ENCODE assay signal across 19 mouse cellular contexts in the genomic region with DNA sequence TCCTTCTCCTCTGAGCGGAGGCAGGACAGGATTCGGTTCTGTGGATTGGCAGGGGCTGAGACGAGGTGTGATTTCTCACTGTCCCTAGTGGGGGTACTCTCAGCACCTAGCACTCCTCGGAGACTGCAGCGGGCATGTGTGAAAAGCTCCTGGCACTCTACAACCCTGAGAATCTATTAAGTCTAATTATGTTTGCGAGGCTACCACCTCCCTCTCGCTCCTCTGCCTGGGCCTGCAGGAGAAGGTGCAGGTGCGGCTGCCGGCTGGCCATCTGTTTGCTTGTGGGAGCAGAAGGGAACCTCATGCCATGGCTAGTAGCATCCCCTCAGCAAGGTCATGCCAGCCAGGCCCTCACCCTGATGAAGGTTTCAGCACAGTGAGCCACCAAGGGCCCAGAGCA.
DNase-seq lines count a peak whose midpoint lies in the region; ATAC-seq and TF ChIP-seq lines count a peak whose summit lies in the region.
"Had no signal": no experiment of that assay in that cellular context is flagged by ENCODE, and none has a peak within 500 bp of the region (broad histone marks: within the 10 kb centered on the region; RNA-seq: fewer than 3 reads in every experiment).

No protein-coding gene starts in this region.

- H3K4me2 ChIP-seq in midbrain, embryonic 11.5 days, result no peak overlapping the region
- no peak overlapping the region for H3K4me2 ChIP-seq in midbrain, embryonic 15.5 days
- no peak overlapping the region for H3K4me2 ChIP-seq in hindbrain, postnatal 0 days (ENCODE audit: low read depth, low read length)
- H3K4me2 ChIP-seq: heart, embryonic 11.5 days had no signal

- H3K36me3 ChIP-seq in midbrain, embryonic 11.5 days (ENCODE audit: control insufficient read depth, insufficient read depth, low read length), result no peaks in the 10 kb centered on the region
- no peaks in the 10 kb centered on the region for H3K36me3 ChIP-seq in midbrain, embryonic 15.5 days (replicated peaks)
- no peaks in the 10 kb centered on the region for H3K36me3 ChIP-seq in hindbrain, postnatal 0 days (ENCODE audit: insufficient read depth, low read length)
- H3K36me3 ChIP-seq: G1E had no signal

- no peak for ATAC-seq in midbrain, embryonic 11.5 days (ENCODE audit: low FRiP score)
- ATAC-seq in midbrain, embryonic 15.5 days (replicated peaks), result no peak
- ATAC-seq in hindbrain, postnatal 0 days, result no peak
- ATAC-seq: inflammation-experienced regulatory T-cells, adult 6 months had no signal

- H3K4me1 ChIP-seq in midbrain, embryonic 11.5 days (ENCODE audit: control insufficient read depth, insufficient read depth, low read length), result peaks cover 19% of the 10 kb centered on the region
- peaks cover 44% of the 10 kb centered on the region for H3K4me1 ChIP-seq in midbrain, embryonic 15.5 days
- peaks cover 29% of the 10 kb centered on the region for H3K4me1 ChIP-seq in hindbrain, postnatal 0 days (ENCODE audit: insufficient read depth, low read length)
- H3K4me1 ChIP-seq: megakaryocyte, embryonic 14.5 days had no signal

- H3K27me3 ChIP-seq in midbrain, embryonic 11.5 days (ENCODE audit: control insufficient read depth, insufficient read depth, low read length), result no peaks in the 10 kb centered on the region
- H3K27me3 ChIP-seq in midbrain, embryonic 15.5 days (replicated peaks), result no peaks in the 10 kb centered on the region
- H3K27me3 ChIP-seq in hindbrain, postnatal 0 days (ENCODE audit: insufficient read depth, low read length), result peaks cover 15% of the 10 kb centered on the region; the same call in 1 of the 2 replicates

- WGBS in midbrain, embryonic 11.5 days, result 68% methylated on average over 9 of the region's 9 CpGs
- 63% methylated on average over 9 of the region's 9 CpGs for WGBS in midbrain, embryonic 15.5 days
- 46% methylated on average over 9 of the region's 9 CpGs for WGBS in hindbrain, postnatal 0 days

- TF ChIP-seq CTCF in hindbrain, postnatal 0 days (IDR thresholded peaks at IDR 0.05; ENCODE audit: low read depth), result no peak

- H3K9ac ChIP-seq in midbrain, embryonic 11.5 days (ENCODE audit: low read length), result no peak overlapping the region
- H3K9ac ChIP-seq in midbrain, embryonic 15.5 days, result no peak overlapping the region
- H3K9ac ChIP-seq in hindbrain, postnatal 0 days (replicated peaks; ENCODE audit: low read length), result 0 out of 2 replicates have a peak overlapping the region, but pooled peaks have one; percentile 9

- no peak overlapping the region for H3K27ac ChIP-seq in midbrain, embryonic 11.5 days (ENCODE audit: low read depth, low read length)
- no peak overlapping the region for H3K27ac ChIP-seq in midbrain, embryonic 15.5 days
- no peak overlapping the region for H3K27ac ChIP-seq in hindbrain, postnatal 0 days

- H3K9me3 ChIP-seq in midbrain, embryonic 11.5 days (ENCODE audit: control insufficient read depth, low read length), result no peaks in the 10 kb centered on the region
- no peaks in the 10 kb centered on the region for H3K9me3 ChIP-seq in midbrain, embryonic 15.5 days
- no peaks in the 10 kb centered on the region for H3K9me3 ChIP-seq in hindbrain, postnatal 0 days (ENCODE audit: low read length)
- H3K9me3 ChIP-seq: G1E had no signal

- peak; percentile 41 for DNase-seq in midbrain, embryonic 11.5 days (ENCODE audit: low spot score, missing footprints)
- peak; percentile 60 for DNase-seq in cerebellum, adult 11-12 months
- DNase-seq in cerebellum, postnatal 10 days, result peak; percentile 78 to 83
- DNase-seq in hindbrain, postnatal 0 days (ENCODE audit: low spot score), result peak; percentile 36
- DNase-seq in thymus, adult 18-20 months, result no peak
- DNase-seq in testis, postnatal 10 days (ENCODE audit: low spot score), result no peak
- DNase-seq: heart, postnatal 14 days; kidney, adult 8-10 months; kidney, postnatal 4 days; lung, postnatal 14 days; retina, postnatal 1 day; thymus, postnatal 14 days had no signal

- H3K4me3 ChIP-seq in midbrain, embryonic 11.5 days (ENCODE audit: low read depth, low read length), result no peak overlapping the region
- no peak overlapping the region for H3K4me3 ChIP-seq in midbrain, embryonic 15.5 days
- no peak overlapping the region for H3K4me3 ChIP-seq in hindbrain, postnatal 0 days (ENCODE audit: low read length)
- H3K4me3 ChIP-seq: erythroblast, embryonic 14.5 days; megakaryocyte, embryonic 14.5 days; myocyte had no signal

Comparison
In these comparisons a context has a peak if more than half of its experiments do, and no peak if none do; other contexts are left out.
1. DNase-seq: peak in midbrain, embryonic 11.5 days (single experiment), cerebellum, adult 11-12 months (single experiment), cerebellum, postnatal 10 days (2 of 2) and hindbrain, postnatal 0 days (single experiment); none in thymus, adult 18-20 months (0 of 2) and testis, postnatal 10 days (single experiment).